Mouse (Mus musculus) cortical plate, adult 2 months (tissue): ENCODE data around the gene Zdhhc14.

Source experiments
- CTCF ChIP-seq: fragments of 200-500 bp; IDR thresholded peaks from 2 replicates; pipeline ENCODE4 v1.5.1; 2011; ENCODE audit warnings: mild to moderate bottlenecking, control low read depth, low read length; ENCODE audit not compliant: insufficient read depth; ENCODE audit errors: extremely low read depth
- POLR2A ChIP-seq: fragments of 200-500 bp; IDR thresholded peaks from 2 replicates; pipeline ENCODE4 v1.6.1; 2011; ENCODE audit warnings: mild to moderate bottlenecking, low read length, control low read depth; ENCODE audit not compliant: insufficient read depth; ENCODE audit errors: extremely low read depth

DNA sequence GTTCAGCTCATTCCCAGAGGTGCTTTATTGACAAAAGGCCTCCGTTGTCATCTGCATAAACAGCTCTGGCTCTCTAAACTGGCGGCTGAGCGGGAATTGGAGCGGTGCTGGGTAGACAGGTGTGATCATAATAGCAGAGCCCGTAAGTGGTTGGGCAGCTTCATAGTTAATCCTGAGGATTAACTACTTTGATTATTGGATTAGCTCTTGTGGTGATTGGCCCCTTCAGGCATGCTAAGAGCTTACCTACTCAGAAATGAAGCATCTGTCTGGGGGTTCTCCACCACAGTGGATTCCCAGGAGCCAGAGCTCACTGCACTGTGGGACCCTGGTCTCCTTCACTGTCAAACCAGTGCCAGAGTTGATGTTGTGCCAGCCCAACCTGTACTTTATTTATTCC lies 102.7 kb downstream of the Zdhhc14 start:
- TF ChIP-seq CTCF: no peak
- TF ChIP-seq POLR2A: no peak
